12 mouse cellular contexts compared by ENCODE assay signal in genomic region chr6:21803483-21804340, GRCm38 (mm10). TPM values are rescaled to one million over a fixed set of nuclear protein-coding genes. Genes with fewer than 3 reads are reported as not detected.
DNase-seq lines count a peak whose midpoint lies in the region; ATAC-seq and TF ChIP-seq lines count a peak whose summit lies in the region.
"Had no signal": no experiment of that assay in that cellular context is flagged by ENCODE, and none has a peak within 500 bp of the region (broad histone marks: within the 10 kb centered on the region; RNA-seq: fewer than 3 reads in every experiment).

No protein-coding gene starts in this region.

- peak; percentile 41 for DNase-seq in adrenal gland, postnatal 10 days
- DNase-seq in adrenal gland, postnatal 4 days (ENCODE audit: low spot score in 2 of 2) = no peak
- peak; percentile 49 for DNase-seq in hindbrain, postnatal 0 days (ENCODE audit: low spot score)
- no peak for DNase-seq in lung, postnatal 14 days
- DNase-seq: adrenal gland, postnatal 25 days; cerebellum, postnatal 14 days had no signal

- H3K4me3 ChIP-seq in hindbrain, postnatal 0 days (ENCODE audit: low read length) = no peak overlapping the region
- no peak overlapping the region for H3K4me3 ChIP-seq in hindbrain, embryonic 12.5 days
- H3K4me3 ChIP-seq in lung, embryonic 16.5 days (ENCODE audit: low read length) = no peak overlapping the region
- H3K4me3 ChIP-seq in neural tube, embryonic 13.5 days = no peak overlapping the region
- H3K4me3 ChIP-seq: midbrain, embryonic 12.5 days had no signal

- TF ChIP-seq CTCF in hindbrain, postnatal 0 days (IDR thresholded peaks at IDR 0.05; ENCODE audit: low read depth) = no peak

- 66% methylated on average over 10 of the region's 10 CpGs for WGBS in hindbrain, postnatal 0 days
- WGBS in hindbrain, embryonic 12.5 days = 83% methylated on average over 10 of the region's 10 CpGs
- 62% methylated on average over 10 of the region's 10 CpGs for WGBS in lung, embryonic 16.5 days
- WGBS in neural tube, embryonic 13.5 days = 53% methylated on average over 10 of the region's 10 CpGs

- H3K36me3 ChIP-seq in hindbrain, postnatal 0 days (ENCODE audit: insufficient read depth, low read length) = no peaks in the 10 kb centered on the region
- H3K36me3 ChIP-seq in hindbrain, embryonic 12.5 days = peaks cover 14% of the 10 kb centered on the region
- H3K36me3 ChIP-seq in lung, embryonic 16.5 days (ENCODE audit: control insufficient read depth, insufficient read depth, low read length) = no peaks in the 10 kb centered on the region
- peaks cover 27% of the 10 kb centered on the region for H3K36me3 ChIP-seq in neural tube, embryonic 13.5 days
- H3K36me3 ChIP-seq: G1E had no signal

- 0 out of 2 replicates have a peak, but pooled peaks cover 2% of the 10 kb centered on the region for H3K4me1 ChIP-seq in hindbrain, postnatal 0 days (ENCODE audit: insufficient read depth, low read length)
- no peaks in the 10 kb centered on the region for H3K4me1 ChIP-seq in hindbrain, embryonic 12.5 days
- peaks cover 16% of the 10 kb centered on the region for H3K4me1 ChIP-seq in lung, embryonic 16.5 days (replicated peaks; ENCODE audit: control insufficient read depth, insufficient read depth, low read length)
- peaks cover 9% of the 10 kb centered on the region; the same call in 1 of the 2 replicates for H3K4me1 ChIP-seq in neural tube, embryonic 13.5 days (replicated peaks)
- H3K4me1 ChIP-seq: midbrain, embryonic 12.5 days had no signal

- H3K9me3 ChIP-seq in hindbrain, postnatal 0 days (ENCODE audit: low read length) = no peaks in the 10 kb centered on the region
- H3K9me3 ChIP-seq in hindbrain, embryonic 12.5 days (replicated peaks) = no peaks in the 10 kb centered on the region
- no peaks in the 10 kb centered on the region for H3K9me3 ChIP-seq in lung, embryonic 16.5 days (ENCODE audit: control insufficient read depth, low read length)
- H3K9me3 ChIP-seq in neural tube, embryonic 13.5 days = no peaks in the 10 kb centered on the region
- H3K9me3 ChIP-seq: G1E; midbrain, embryonic 12.5 days had no signal

- no peaks in the 10 kb centered on the region for H3K27me3 ChIP-seq in hindbrain, postnatal 0 days (ENCODE audit: insufficient read depth, low read length)
- H3K27me3 ChIP-seq in hindbrain, embryonic 12.5 days = no peaks in the 10 kb centered on the region
- H3K27me3 ChIP-seq in lung, embryonic 16.5 days (ENCODE audit: control insufficient read depth, insufficient read depth, low read depth, low read length) = no peaks in the 10 kb centered on the region
- no peaks in the 10 kb centered on the region for H3K27me3 ChIP-seq in neural tube, embryonic 13.5 days
- H3K27me3 ChIP-seq: midbrain, embryonic 12.5 days had no signal

- no peak overlapping the region for H3K4me2 ChIP-seq in hindbrain, postnatal 0 days (ENCODE audit: low read depth, low read length)
- no peak overlapping the region for H3K4me2 ChIP-seq in hindbrain, embryonic 12.5 days (replicated peaks)
- H3K4me2 ChIP-seq in lung, embryonic 16.5 days (ENCODE audit: low read depth, low read length) = no peak overlapping the region
- no peak overlapping the region for H3K4me2 ChIP-seq in neural tube, embryonic 13.5 days
- H3K4me2 ChIP-seq: midbrain, embryonic 12.5 days had no signal

- peak overlapping the region; percentile 48; the same call in 1 of the 2 replicates for H3K27ac ChIP-seq in hindbrain, postnatal 0 days
- no peak overlapping the region for H3K27ac ChIP-seq in hindbrain, embryonic 12.5 days
- peak overlapping the region; percentile 77 for H3K27ac ChIP-seq in lung, embryonic 16.5 days (ENCODE audit: low read length)
- no peak overlapping the region for H3K27ac ChIP-seq in neural tube, embryonic 13.5 days (replicated peaks)
- H3K27ac ChIP-seq: midbrain, embryonic 12.5 days had no signal

- H3K9ac ChIP-seq in hindbrain, postnatal 0 days (replicated peaks; ENCODE audit: low read length) = no peak overlapping the region
- no peak overlapping the region for H3K9ac ChIP-seq in hindbrain, embryonic 12.5 days
- no peak overlapping the region for H3K9ac ChIP-seq in lung, embryonic 16.5 days (ENCODE audit: low read length)
- no peak overlapping the region for H3K9ac ChIP-seq in neural tube, embryonic 13.5 days
- H3K9ac ChIP-seq: midbrain, embryonic 12.5 days had no signal

- ATAC-seq in hindbrain, postnatal 0 days = peak; percentile 90
- no peak for ATAC-seq in hindbrain, embryonic 12.5 days (ENCODE audit: low FRiP score)
- peak; percentile 91 for ATAC-seq in lung, embryonic 16.5 days (ENCODE audit: low read depth)
- ATAC-seq in neural tube, embryonic 13.5 days (ENCODE audit: low read depth) = peak; percentile 78; the same call in 1 of the 2 replicates
- no peak for ATAC-seq in inflammation-experienced regulatory T-cells, adult 6 months

RNA-seq across cellular contexts. Expression of gene Tspan12, which starts 48.6 kb away (rescaled TPM):
- 100 to 1,000 TPM; 187 to 219 TPM for total RNA-seq in adrenal gland, postnatal 10 days (2021)
- total RNA-seq in adrenal gland, postnatal 4 days (2021) = 100 to 1,000 TPM; 114 to 129 TPM
- 24.8 and 36.7 TPM in 2 replicates for total RNA-seq in hindbrain, postnatal 0 days (2014; rRNA removed)
- polyA plus RNA-seq in hindbrain, postnatal 0 days (2015; fragmentation: Nextera tagmentation; extraction: Ambion mirVana) = 62.5 and 65.6 TPM in 2 replicates
- 55.0 and 57.0 TPM in 2 replicates for polyA plus RNA-seq in hindbrain, embryonic 12.5 days (2016; fragmentation: Nextera tagmentation; extraction: Ambion mirVana)
- 58.2 and 59.4 TPM in 2 replicates for polyA plus RNA-seq in lung, embryonic 16.5 days (2015; fragmentation: Nextera tagmentation; extraction: Ambion mirVana)
- polyA plus RNA-seq in neural tube, embryonic 13.5 days (2015; fragmentation: Nextera tagmentation; extraction: Ambion mirVana) = 77.5 and 78.9 TPM in 2 replicates
- polyA plus RNA-seq in inflammation-experienced regulatory T-cells, adult 6 months (2017; shearing (Covaris generic)) = not detected

Comparison
In these comparisons a context has a peak if more than half of its experiments do, and no peak if none do; other contexts are left out.
1. DNase-seq: peak in adrenal gland, postnatal 10 days (single experiment) and hindbrain, postnatal 0 days (single experiment); none in adrenal gland, postnatal 4 days (0 of 2) and lung, postnatal 14 days (single experiment).
2. ATAC-seq: peak in hindbrain, postnatal 0 days (single experiment), lung, embryonic 16.5 days (single experiment) and neural tube, embryonic 13.5 days (single experiment); none in hindbrain, embryonic 12.5 days (single experiment) and inflammation-experienced regulatory T-cells, adult 6 months (single experiment).
3. H3K27ac ChIP-seq: peak in hindbrain, postnatal 0 days (single experiment) and lung, embryonic 16.5 days (single experiment); none in hindbrain, embryonic 12.5 days (single experiment) and neural tube, embryonic 13.5 days (single experiment).
4. RNA of gene Tspan12, which starts 48.6 kb away (polyA plus RNA-seq): 77.5 to 78.9 TPM in neural tube, embryonic 13.5 days, 62.5 to 65.6 TPM in hindbrain, postnatal 0 days, 58.2 to 59.4 TPM in lung, embryonic 16.5 days and 55.0 to 57.0 TPM in hindbrain, embryonic 12.5 days; not detected in inflammation-experienced regulatory T-cells, adult 6 months; every median in the first group is over 10 times any median in the second.